Mouse (Mus musculus) layer of hippocampus, postnatal 36 days (tissue): Measurements from ENCODE around the gene Rpl31. TPM values are rescaled to one million over a fixed set of nuclear protein-coding genes. Genes with fewer than 3 reads are reported as not detected.

Source experiments
- DNase-seq, 2 experiments: peaks; one replicate each; pipeline ENCODE4 v3.0.0; 2022
- total RNA-seq, 2 experiments: library from RNA; stranded (reverse); gene quantifications; 2 replicates each; pipeline ENCODE4 v1.2.3; 2021

The Rpl31 gene
- total RNA-seq, 2 experiments from 2014 or later = 429 to 541 TPM

DNA sequence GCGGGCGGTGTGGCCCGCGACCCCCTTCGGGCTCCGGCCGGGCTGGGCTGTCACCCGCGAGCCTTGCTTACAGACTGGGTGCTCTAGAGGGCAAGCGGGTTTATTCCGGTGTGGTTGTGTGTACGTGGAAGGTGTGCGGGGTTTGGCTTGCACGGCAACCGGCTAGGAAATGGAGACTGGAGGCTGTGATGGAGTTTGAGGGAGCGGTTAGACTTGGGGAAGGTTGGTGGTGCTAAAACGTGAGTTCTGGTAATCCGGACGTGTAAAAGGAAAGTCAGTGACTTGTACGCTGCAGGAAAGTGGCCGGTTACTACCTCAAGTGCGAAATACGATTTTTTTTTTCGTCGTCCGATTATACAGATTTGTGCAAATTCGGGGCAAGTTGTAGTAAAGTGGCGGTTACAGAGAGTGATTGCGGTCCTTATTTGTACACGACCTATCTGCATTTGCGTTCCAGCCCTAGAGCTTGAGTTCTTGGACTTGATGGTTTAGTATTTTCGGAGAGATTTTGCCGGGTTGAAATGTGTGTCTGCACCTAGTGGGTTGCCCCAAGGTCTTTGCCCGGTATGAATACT, 712 bp downstream of the Rpl31 start:
- DNase-seq = no peak

GRCm38 (mm10) chr1:39370431-39370830, 2.8 kb downstream of the Rpl31 start:
- DNase-seq = no peak

DNA sequence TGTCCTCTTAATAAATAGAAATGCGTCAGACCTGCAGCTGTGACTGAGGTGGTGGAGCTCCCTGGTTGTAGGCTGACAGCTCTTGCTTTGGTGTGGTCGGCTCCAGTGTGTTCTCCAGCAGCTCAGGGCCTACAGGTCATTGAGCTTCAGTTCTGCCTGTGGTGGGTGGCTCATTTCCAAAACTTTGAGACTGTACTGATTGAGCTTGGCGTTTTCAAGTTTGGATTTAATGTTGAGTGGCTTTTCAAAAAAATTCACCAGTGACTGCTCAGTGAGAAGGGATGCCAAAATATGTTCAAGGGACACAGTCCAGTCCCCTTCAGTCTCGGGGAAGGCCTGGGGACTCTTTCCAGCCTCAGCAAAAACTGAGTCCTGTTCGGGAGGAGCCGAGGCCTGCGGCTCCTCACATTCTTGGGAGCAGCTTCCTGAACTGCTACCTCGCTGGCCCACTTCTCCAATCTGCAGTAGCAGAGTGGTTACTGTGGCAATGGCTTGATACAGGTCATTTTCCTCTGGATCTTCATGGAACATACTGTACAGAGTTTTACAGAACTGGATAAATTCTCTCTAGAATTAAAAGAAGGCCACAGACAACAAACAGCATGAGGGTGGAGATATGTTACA, 4.7 kb downstream of the Rpl31 start:
- no peak for DNase-seq

DNA sequence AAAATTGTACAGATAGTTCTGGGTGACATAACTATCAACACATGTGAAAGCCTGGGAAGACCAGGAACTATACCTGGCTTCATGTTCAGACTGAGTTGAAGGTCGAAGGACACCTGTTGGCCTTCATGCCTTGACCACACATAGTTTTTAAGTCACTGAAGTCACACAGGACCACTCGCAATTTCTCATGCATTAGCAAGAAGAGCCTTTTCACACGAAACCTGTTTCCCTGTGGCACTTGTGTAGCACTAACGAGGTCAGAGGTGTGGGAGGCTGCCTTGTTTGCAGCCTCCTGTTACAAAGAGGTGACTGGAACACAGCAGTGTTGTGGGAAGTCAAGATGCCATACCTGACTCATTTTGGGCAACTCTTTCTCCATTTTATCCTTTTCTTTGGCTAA, 5.7 kb downstream of the Rpl31 start:
- DNase-seq = no peak

DNA sequence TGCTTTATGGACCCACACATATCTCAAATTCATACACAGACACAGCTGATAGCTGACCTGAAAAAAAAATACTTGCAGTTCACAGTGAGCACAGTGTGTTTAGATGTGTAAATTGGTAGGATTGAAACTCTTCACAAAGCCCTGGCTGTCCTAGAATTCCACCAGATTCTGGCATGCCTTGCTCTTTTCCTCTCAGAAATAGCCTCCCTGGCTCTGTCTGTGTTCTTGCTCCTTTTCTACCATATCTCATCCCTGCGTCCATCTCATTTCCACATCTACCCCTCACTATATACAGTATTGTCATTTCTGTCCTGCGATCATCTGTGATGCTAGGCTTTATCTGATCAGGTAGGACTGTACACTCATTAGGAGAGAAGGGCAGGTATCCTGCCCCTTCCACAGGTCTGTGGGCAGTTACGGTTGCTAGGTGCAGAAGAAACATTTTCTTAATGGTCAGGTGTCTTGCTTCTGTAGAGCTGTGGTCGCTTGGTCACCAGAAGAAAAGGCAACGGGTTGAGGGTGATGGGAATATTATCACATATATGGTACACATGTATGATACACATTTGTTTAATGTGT, 6.7 kb downstream of the Rpl31 start:
- no peak for DNase-seq

DNA sequence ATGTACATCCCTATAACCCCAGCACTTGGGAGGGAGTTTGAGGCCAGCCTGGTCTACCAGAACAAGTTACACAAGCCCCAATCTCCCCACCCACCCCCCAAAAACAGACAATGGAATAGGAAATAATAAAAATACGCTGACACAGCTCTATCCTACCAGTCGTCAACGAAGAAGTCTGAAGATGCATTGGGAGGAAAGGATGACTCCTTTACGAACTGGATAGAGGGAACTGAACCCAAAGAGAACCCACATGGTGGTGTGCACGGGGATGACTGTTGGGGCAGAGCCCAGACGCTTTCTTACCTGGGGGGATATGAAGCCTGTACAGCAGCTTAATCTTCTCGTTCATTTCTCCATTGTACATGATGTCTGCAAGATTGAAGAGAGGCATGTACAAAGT, 8.5 kb downstream of the Rpl31 start:
- DNase-seq = no peak

- no peak for DNase-seq
Observed at GRCm38 (mm10) chr1:39376726-39377240, 9.1 kb downstream of the Rpl31 start.

DNA sequence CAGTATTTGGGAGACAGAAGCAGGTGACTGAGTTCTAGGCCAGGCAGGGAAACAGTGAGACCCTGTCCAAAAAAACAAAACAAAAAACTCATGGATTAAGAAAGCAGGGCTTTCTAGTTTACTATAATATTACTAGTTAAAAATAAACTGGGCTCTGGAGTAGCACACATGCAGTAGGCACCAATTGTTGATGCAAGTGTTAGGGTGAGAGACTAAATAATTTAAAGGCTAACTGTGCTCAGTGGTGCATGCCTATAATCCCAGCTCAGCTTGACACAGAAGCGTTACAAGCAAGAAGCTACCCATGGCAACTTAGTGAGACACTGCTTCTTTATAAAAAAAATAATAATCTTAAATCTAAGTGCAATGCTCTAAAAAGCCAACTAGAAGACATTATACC, 10.9 kb downstream of the Rpl31 start:
- DNase-seq = no peak

GRCm38 (mm10) chr1:39379021-39379420, 11.4 kb downstream of the Rpl31 start:
- DNase-seq = no peak

DNA sequence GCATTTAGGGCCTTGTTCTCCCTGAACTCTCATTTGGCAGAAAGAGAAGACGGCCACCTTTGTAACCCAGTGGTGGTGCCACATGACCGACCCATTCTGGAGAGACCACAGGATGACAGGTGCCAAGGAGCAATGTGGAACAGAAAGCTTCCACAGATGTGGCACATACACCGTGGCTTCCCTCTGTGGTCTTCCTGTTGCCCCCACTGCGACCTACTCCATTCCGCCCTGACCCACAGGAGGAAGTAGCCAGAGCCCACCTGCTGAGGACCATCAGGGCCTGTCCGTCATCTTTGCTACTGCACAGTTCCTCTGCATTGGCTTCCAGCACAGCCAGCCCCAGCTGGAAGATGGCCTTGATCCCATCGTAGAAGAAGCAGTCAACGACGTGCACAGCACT, 13.4 kb downstream of the Rpl31 start:
- no peak for DNase-seq

GRCm38 (mm10) chr1:39384914-39385313, 17.3 kb downstream of the Rpl31 start:
- DNase-seq = no peak

- DNase-seq = no peak
Observed at GRCm38 (mm10) chr1:39386456-39386855, 18.8 kb downstream of the Rpl31 start.

- DNase-seq = no peak
Observed at GRCm38 (mm10) chr1:39387497-39387896, 19.9 kb downstream of the Rpl31 start.

DNA sequence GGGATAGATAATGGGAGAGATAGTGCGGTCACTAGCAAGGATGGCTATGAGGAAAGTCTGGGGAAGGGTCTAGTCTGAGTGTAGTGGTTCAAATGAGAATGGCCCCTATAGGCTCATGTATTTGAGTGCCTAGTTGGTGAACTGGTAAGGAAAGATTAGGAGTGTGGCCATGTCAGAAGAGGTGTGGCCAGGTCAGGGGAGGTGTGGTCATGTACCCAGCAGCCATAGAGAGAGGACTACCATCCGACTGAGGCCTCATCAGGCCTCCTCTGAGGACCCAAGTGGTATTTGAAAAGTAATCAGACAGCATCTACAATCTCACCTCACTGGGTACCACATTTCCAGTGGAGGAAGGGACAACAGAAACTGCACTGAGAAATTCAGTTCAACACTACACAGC, 20.5 kb downstream of the Rpl31 start:
- DNase-seq = no peak

- DNase-seq = no peak
Observed at GRCm38 (mm10) chr1:39389338-39389737, 21.7 kb downstream of the Rpl31 start.

DNA sequence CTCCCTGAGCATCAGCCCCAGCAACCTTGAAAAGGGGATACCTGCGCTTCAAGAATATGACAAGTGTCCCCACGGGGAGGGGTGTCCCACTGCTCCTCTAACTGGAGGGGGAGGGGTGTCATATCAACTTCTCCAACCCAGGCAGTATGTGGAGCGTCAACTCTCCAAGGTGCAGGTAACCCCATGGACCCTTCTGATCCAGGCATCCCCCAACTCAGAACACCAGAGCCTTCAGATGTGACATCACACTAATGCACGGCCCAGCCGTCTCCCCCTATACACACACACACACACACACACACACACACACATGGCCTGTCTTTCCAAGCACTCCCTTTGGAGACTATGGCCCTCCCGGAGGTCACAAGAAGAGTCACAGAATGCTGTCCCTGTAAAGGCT, 24.0 kb downstream of the Rpl31 start:
- no peak for DNase-seq

DNA sequence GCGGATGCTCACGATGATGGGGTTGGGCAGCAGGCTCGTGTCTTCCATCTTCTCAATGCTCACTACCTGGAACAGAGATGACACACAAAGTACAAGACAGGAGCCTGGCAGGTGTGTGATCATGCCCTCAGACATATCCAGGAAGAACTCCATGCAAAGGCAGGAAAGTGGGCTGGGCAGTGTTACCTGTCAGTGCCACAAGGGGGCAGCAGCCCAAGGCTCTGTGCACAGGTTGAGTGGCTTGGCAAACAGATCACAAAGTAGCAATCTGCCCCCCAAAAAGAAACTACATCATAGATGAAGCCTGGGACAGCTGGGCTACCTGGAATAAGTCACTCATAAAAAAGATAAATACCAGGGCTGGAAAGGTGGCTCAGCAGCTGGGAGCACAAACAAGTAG, 24.5 kb downstream of the Rpl31 start:
- peak; percentile 70 to 79 for DNase-seq

- no peak for DNase-seq
Observed at GRCm38 (mm10) chr1:39393217-39393867, 25.7 kb downstream of the Rpl31 start.

DNA sequence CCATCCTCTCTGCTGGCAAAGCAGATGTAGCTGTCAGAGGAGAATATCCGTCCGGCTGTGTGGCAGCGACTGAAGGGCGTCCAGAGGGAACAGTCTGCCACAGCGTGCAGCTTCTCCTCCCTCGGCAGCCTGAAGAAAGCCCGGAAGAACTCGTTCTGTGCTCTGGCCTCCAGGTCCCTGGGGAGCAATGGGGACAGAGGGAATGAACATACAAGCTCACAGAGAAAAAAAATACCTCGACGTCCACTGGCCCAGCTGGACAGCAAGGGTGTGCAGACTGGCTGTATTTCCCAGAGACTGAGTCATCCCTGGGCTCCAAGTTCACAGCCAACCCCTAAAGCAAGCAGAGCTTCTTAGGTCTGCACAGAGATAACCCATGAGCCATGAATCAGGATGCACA, 26.5 kb downstream of the Rpl31 start:
- no peak for DNase-seq

- no peak for DNase-seq
Observed at GRCm38 (mm10) chr1:39394650-39395049, 27.0 kb downstream of the Rpl31 start.

DNA sequence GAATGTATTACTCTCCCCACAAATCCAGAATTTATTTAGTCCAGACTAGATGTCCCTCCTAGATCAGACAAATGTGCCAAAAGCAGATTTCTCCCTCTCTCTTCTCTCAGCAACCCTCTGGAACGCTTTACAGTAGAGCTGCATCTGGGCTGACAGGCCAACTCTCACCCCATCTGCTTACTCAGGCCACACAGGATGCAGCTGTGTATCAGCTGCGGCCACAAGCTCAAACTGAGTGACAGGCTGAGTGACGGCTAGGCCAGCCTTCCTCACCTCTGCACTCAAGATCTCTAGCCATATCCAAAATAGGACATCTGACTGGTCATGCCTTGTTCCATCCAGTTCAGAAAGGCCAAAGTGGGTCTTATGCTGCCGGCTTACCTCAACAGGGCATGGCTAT, 28.7 kb downstream of the Rpl31 start:
- DNase-seq = no peak

DNA sequence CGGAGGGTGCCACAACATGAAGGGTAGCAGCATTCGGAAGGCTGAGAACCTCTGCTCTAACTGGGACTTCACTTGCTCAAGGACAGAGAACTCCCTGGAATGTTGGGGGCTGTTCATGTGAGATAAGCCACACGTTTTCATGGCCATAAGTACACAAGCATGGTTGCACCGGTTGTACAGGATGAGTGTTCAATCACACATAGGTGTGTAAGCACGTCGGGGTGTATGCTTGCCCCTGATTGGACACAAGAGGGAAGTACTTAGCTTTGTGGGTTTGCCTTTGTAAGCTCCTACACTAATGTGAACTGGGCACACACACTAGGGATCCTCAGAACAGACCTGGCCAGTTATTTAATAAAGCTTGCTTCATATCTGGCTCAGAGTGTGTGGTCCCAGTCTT, 30.6 kb downstream of the Rpl31 start:
- DNase-seq = no peak

- DNase-seq = no peak
Observed at GRCm38 (mm10) chr1:39399228-39399627, 31.6 kb downstream of the Rpl31 start.

DNA sequence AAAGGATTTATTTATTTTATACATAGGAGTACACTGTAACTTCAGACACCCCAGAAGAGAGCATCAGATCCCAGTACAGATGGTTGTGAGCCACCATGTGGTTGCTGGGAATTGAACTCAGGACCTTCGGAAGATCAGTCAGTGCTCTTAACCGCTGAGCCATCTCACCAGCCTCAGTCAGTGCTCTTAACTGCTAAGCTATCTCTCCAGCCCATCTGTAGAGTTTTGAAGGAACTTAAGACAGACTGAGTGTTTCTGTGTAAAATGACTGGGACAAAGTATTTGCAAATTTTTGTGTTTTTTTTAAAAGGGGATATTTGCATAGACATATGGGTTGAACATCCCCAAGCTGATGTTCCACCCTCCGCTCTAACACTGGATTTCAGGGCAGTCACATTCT, 32.5 kb downstream of the Rpl31 start:
- no peak for DNase-seq
